Mouse (Mus musculus): ENCODE data around the gene Gm28230.

GRCm38 (mm10) chr2:74731799-74732512, 5.4 kb downstream of the Gm28230 start:
- TF ChIP-seq MYOG (IDR thresholded peaks at IDR 0.05; ENCODE audit: control insufficient read depth, extremely low read depth, insufficient read length) (no peak), CTCF (IDR thresholded peaks at IDR 0.05; ENCODE audit: control insufficient read depth, insufficient read depth, insufficient read length) (no peak), CEBPB (IDR thresholded peaks at IDR 0.05; ENCODE audit: low read depth) (no peak), FOSL1 (IDR thresholded peaks at IDR 0.05; ENCODE audit: insufficient read depth, low read length, poor library complexity, severe bottlenecking) (no peak), MAX (IDR thresholded peaks at IDR 0.05) (no peak), USF1 (IDR thresholded peaks at IDR 0.05; ENCODE audit: low read depth) (no peak), MYOD1 (IDR thresholded peaks at IDR 0.05; ENCODE audit: control insufficient read depth, insufficient read length, low read depth) (no peak)
